Mouse (Mus musculus): ENCODE data around the gene Fgf15. TPM values are rescaled to one million over a fixed set of nuclear protein-coding genes. Genes with fewer than 3 reads are reported as not detected.

The Fgf15 gene
- total and polyA plus RNA-seq, 3 experiments: not detected

GRCm38 (mm10) chr7:144933796-144934195, 37.5 kb downstream of the Fgf15 start:
- no peak overlapping the region for H3K4me3 ChIP-seq (replicated peaks in 1 of 3; ENCODE audit: low read depth in 2 of 3, low read length in 2 of 3, poor library complexity in 1 of 3)
- in situ Hi-C loops (cut with MboI; ENCODE audit: low pct_ligation_motif_present, low pct_unique_long_range_greater_than_20kb, low sequenced_read_pairs) (no loop called here), dilution Hi-C loops (cut with MboI; ENCODE audit: extremely low pct_ligation_motif_present, extremely low pct_unique_long_range_greater_than_20kb, low sequenced_read_pairs) (no loop called here)
- no peaks in the 10 kb centered on the region for H3K79me2 ChIP-seq (replicated peaks; ENCODE audit: control insufficient read depth, extremely low read depth, insufficient read depth, poor library complexity, severe bottlenecking)
- no peak overlapping the region for H3K27ac ChIP-seq (ENCODE audit: insufficient read depth, low read depth)
- H3K9me3 ChIP-seq (replicated peaks; ENCODE audit: low read length): no peaks in the 10 kb centered on the region
- no peak for TF ChIP-seq TCF12 (IDR thresholded peaks at IDR 0.05; ENCODE audit: low read depth, low read length)
- peaks cover 0 to 15% of the 10 kb centered on the region in 2 experiments for H3K36me3 ChIP-seq (replicated peaks in 1 of 2; ENCODE audit: control insufficient read depth in 1 of 2, insufficient read depth in 1 of 2, low read length in 1 of 2)
- H3K4me1 ChIP-seq (ENCODE audit: control insufficient read depth in 1 of 2, insufficient read depth in 2 of 2): peaks cover 2 to 19% of the 10 kb centered on the region in 2 experiments; a peak in 3 of 4 replicates
- H3K4me2 ChIP-seq (ENCODE audit: insufficient read depth, low read depth, poor library complexity, severe bottlenecking): no peak overlapping the region
- no peak for DNase-seq (ENCODE audit: extremely low read depth)
- H3K9ac ChIP-seq (ENCODE audit: insufficient read depth, low read depth): no peak overlapping the region
- H3K27me3 ChIP-seq (replicated peaks): peaks cover 33% of the 10 kb centered on the region

- TF ChIP-seq MEF2A (IDR thresholded peaks at IDR 0.05; ENCODE audit: borderline replicate concordance, low read depth, low read length) (no peak), TBP (conservative IDR thresholded peaks at IDR 0.05; ENCODE audit: low read depth, low read length) (no peak), EP300 (IDR thresholded peaks at IDR 0.05; ENCODE audit: low read length) (no peak), E2F4 (IDR thresholded peaks at IDR 0.05; ENCODE audit: insufficient replicate concordance, low read depth, low read length) (no peak), RCOR1 (conservative IDR thresholded peaks at IDR 0.05; ENCODE audit: low read depth, low read length) (no peak), POLR2AphosphoS2 (IDR thresholded peaks at IDR 0.05; ENCODE audit: low read depth, low read length) (no peak), POLR2A (IDR thresholded peaks at IDR 0.05; ENCODE audit: low read depth, low read length) (no peak), PAX5 (IDR thresholded peaks at IDR 0.05; ENCODE audit: low read length) (no peak), CTCF (conservative IDR thresholded peaks at IDR 0.05 in 1 of 2, IDR thresholded peaks at IDR 0.05 in 1 of 2; ENCODE audit: low read depth in 2 of 2, low read length in 2 of 2) (no peak), IRF4 (IDR thresholded peaks at IDR 0.05; ENCODE audit: low read depth, low read length) (no peak), MAZ (IDR thresholded peaks at IDR 0.05; ENCODE audit: low read depth, low read length) (no peak), CHD2 (IDR thresholded peaks at IDR 0.05; ENCODE audit: low read length) (no peak), ZC3H11A (IDR thresholded peaks at IDR 0.05; ENCODE audit: low read depth, low read length) (no peak), SMC3 (IDR thresholded peaks at IDR 0.05; ENCODE audit: low read depth, low read length) (no peak), RAD21 (IDR thresholded peaks at IDR 0.05; ENCODE audit: low read depth, low read length) (no peak), ETS1 (conservative IDR thresholded peaks at IDR 0.05; ENCODE audit: low read depth, low read length) (no peak), ZKSCAN1 (IDR thresholded peaks at IDR 0.05; ENCODE audit: borderline replicate concordance, low read depth, low read length) (no peak), ELF1 (IDR thresholded peaks at IDR 0.05; ENCODE audit: low read depth, low read length) (no peak), CHD1 (IDR thresholded peaks at IDR 0.05; ENCODE audit: low read depth, low read length) (no peak), TCF12 (IDR thresholded peaks at IDR 0.05; ENCODE audit: low read depth, low read length) (no peak)
- Histone ChIP-seq H3K36me3 (replicated peaks in 1 of 2; ENCODE audit: control insufficient read depth in 1 of 2, insufficient read depth in 1 of 2, low read length in 1 of 2) (peaks cover 0 to 5% of the 10 kb centered on the region in 2 experiments), H3K4me3 (replicated peaks in 1 of 3; ENCODE audit: low read depth in 2 of 3, low read length in 2 of 3, poor library complexity in 1 of 3) (no peak overlapping the region), H3K79me2 (replicated peaks; ENCODE audit: control insufficient read depth, extremely low read depth, insufficient read depth, poor library complexity, severe bottlenecking) (no peaks in the 10 kb centered on the region), H3K4me1 (ENCODE audit: control insufficient read depth in 1 of 2, insufficient read depth in 2 of 2) (peaks cover 2 to 24% of the 10 kb centered on the region in 2 experiments; a peak in 3 of 4 replicates), H3K27me3 (replicated peaks) (peaks cover 43% of the 10 kb centered on the region), H3K9me3 (replicated peaks; ENCODE audit: low read length) (no peaks in the 10 kb centered on the region), H3K4me2 (ENCODE audit: insufficient read depth, low read depth, poor library complexity, severe bottlenecking) (no peak overlapping the region), H3K9ac (ENCODE audit: insufficient read depth, low read depth) (no peak overlapping the region), H3K27ac (ENCODE audit: insufficient read depth, low read depth) (no peak overlapping the region)
- in situ Hi-C loops (cut with MboI; ENCODE audit: low pct_ligation_motif_present, low pct_unique_long_range_greater_than_20kb, low sequenced_read_pairs) (loop anchor here (5.0 kb wide), 2 partner anchors 182 to 307 kb away; no protein-coding TSS in a partner anchor), dilution Hi-C loops (cut with MboI; ENCODE audit: extremely low pct_ligation_motif_present, extremely low pct_unique_long_range_greater_than_20kb, low sequenced_read_pairs) (no loop called here)
- DNase-seq (ENCODE audit: extremely low read depth): no peak
Measured at GRCm38 (mm10) chr7:144934901-144935300, 38.6 kb downstream of the Fgf15 start.

All from CH12.LX (cell line).